8 mouse cellular contexts compared by ENCODE assay signal in the genomic region with DNA sequence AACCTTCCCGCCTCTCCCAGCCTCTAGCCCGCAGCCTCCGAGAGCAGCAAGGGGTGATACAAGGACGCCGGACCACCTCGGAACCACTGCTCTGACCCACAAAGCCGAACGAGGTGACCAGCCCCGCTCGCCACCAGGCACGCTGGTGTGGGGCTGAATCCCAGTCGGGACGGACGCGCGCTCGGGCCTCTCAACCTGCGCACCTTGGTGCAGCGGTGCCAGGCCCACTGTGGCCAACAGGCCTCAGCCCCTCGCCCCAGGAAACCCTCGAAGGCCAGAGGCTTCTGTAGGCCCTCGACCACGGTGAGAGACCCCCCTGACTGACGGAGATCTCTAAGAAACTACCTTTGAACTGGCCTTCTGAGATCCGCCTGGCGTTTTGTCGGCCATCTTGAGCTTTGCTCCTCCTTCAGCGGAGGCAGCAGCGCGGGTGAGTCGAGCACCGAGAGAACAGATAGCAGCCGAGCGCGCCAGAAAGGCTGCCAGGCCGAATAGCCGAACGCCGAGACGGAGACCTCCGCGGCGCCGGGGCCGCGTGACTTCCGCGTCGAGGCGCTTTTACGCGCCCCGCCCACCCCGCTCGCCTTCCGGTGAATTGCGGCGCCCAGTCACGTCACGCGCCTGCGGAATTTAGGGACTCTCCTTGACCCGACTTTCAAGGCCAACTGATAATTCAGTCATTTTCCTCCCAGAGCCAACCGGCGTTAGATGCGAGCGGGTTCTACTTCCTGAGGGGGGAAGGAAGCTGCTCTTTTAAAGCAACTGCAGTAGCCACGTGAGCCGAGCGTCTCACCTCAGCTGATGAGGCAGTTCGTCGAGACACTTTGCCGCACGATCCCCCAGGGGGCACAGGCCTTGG. TPM values are rescaled to one million over a fixed set of nuclear protein-coding genes. Genes with fewer than 3 reads are reported as not detected.
DNase-seq lines count a peak whose midpoint lies in the region; ATAC-seq and TF ChIP-seq lines count a peak whose summit lies in the region.

U2surp (minus strand) TSS at position 525 of the 859 bp plus-strand sequence.

- intact Hi-C loops in heart, postnatal 10 days (cut with DNase I): loop anchor here (5.0 to 10.0 kb wide), 2 partner anchors 346 to 977 kb away; partner anchors contain the start of genes 1190002N15Rik and Atr

- H3K9me3 ChIP-seq in ES-Bruce4 (replicated peaks; ENCODE audit: control insufficient read depth, insufficient read depth, low read length, poor library complexity, severe bottlenecking): no peaks in the 10 kb centered on the region
- H3K9me3 ChIP-seq in forebrain, embryonic 13.5 days (replicated peaks): no peaks in the 10 kb centered on the region
- H3K9me3 ChIP-seq in liver, postnatal 0 days (ENCODE audit: low read length): no peaks in the 10 kb centered on the region
- H3K9me3 ChIP-seq in neural tube, embryonic 14.5 days (ENCODE audit: control insufficient read depth, low read length): no peaks in the 10 kb centered on the region

- no peaks in the 10 kb centered on the region for H3K27me3 ChIP-seq in ES-Bruce4 (ENCODE audit: control insufficient read depth, insufficient read depth, low read length, poor library complexity, severe bottlenecking)
- no peaks in the 10 kb centered on the region for H3K27me3 ChIP-seq in forebrain, embryonic 13.5 days
- H3K27me3 ChIP-seq in liver, postnatal 0 days (ENCODE audit: insufficient read depth, low read length): no peaks in the 10 kb centered on the region
- H3K27me3 ChIP-seq in neural tube, embryonic 14.5 days (ENCODE audit: control insufficient read depth, insufficient read depth, low read length): 0 out of 2 replicates have a peak, but pooled peaks cover 3% of the 10 kb centered on the region

- peak within 1 kb of the TSS; percentile 96 for H3K4me2 ChIP-seq in forebrain, embryonic 13.5 days
- peak within 1 kb of the TSS; percentile 96 for H3K4me2 ChIP-seq in liver, postnatal 0 days (ENCODE audit: low read depth, low read length)
- peak within 1 kb of the TSS; percentile 86 for H3K4me2 ChIP-seq in neural tube, embryonic 14.5 days (ENCODE audit: low read depth, low read length)

- TF ChIP-seq CTCF in ES-Bruce4 (IDR thresholded peaks at IDR 0.05; ENCODE audit: low read depth, low read length): no peak
- peak; percentile 40 for TF ChIP-seq CTCF in liver, postnatal 0 days (IDR thresholded peaks at IDR 0.05; ENCODE audit: low read depth)

- H3K27ac ChIP-seq in ES-Bruce4 (ENCODE audit: insufficient read depth, low read length): peak within 1 kb of the TSS; percentile 98
- peak within 1 kb of the TSS; percentile 78 for H3K27ac ChIP-seq in forebrain, embryonic 13.5 days
- H3K27ac ChIP-seq in liver, postnatal 0 days (ENCODE audit: low read depth): peak within 1 kb of the TSS; percentile 95
- H3K27ac ChIP-seq in neural tube, embryonic 14.5 days (ENCODE audit: low read depth, low read length): peak within 1 kb of the TSS; percentile 88

- DNase-seq in heart, postnatal 10 days: peak; percentile 97 to 98
- DNase-seq in large intestine, adult 2 months (ENCODE audit: low read depth, low spot score): peak; percentile 82
- DNase-seq in liver, postnatal 0 days: peak; percentile 97
- DNase-seq in testis, postnatal 10 days (ENCODE audit: low spot score): peak; percentile 98

- under 1% methylated on average over 74 of the region's 74 CpGs for WGBS in forebrain, embryonic 13.5 days
- WGBS in large intestine, adult 2 months: under 1% methylated on average over 74 of the region's 74 CpGs
- under 1% methylated on average over 69 of the region's 74 CpGs for WGBS in liver, postnatal 0 days (ENCODE audit: insufficient replicate concordance)
- under 1% methylated on average over 74 of the region's 74 CpGs for WGBS in neural tube, embryonic 14.5 days

- peak within 1 kb of the TSS; percentile 97 for H3K4me3 ChIP-seq in ES-Bruce4 (ENCODE audit: low read depth, low read length)
- H3K4me3 ChIP-seq in forebrain, embryonic 13.5 days: peak within 1 kb of the TSS; percentile 99
- H3K4me3 ChIP-seq in liver, postnatal 0 days (ENCODE audit: low read depth, low read length): peak within 1 kb of the TSS; percentile 100
- H3K4me3 ChIP-seq in neural tube, embryonic 14.5 days (ENCODE audit: low read depth, low read length): peak within 1 kb of the TSS; percentile 93

- peaks cover 6% of the 10 kb centered on the region for H3K36me3 ChIP-seq in ES-Bruce4 (ENCODE audit: control insufficient read depth, insufficient read depth, low read length, poor library complexity, severe bottlenecking)
- H3K36me3 ChIP-seq in forebrain, embryonic 13.5 days (ENCODE audit: poor library complexity, severe bottlenecking): no peaks in the 10 kb centered on the region
- H3K36me3 ChIP-seq in liver, postnatal 0 days (replicated peaks; ENCODE audit: insufficient read depth, low read length): no peaks in the 10 kb centered on the region; the same call in 1 of the 2 replicates
- H3K36me3 ChIP-seq in neural tube, embryonic 14.5 days (ENCODE audit: control insufficient read depth, insufficient read depth, low read length): no peaks in the 10 kb centered on the region

- ATAC-seq in cerebellum, adult (ENCODE audit: insufficient number of reproducible peaks, low FRiP score, low TSS enrichment): peak; percentile 97
- ATAC-seq in forebrain, embryonic 13.5 days: peak; percentile 98
- ATAC-seq in liver, postnatal 0 days: peak; percentile 97
- ATAC-seq in neural tube, embryonic 14.5 days (ENCODE audit: low read depth): peak; percentile 96

- H3K9ac ChIP-seq in ES-Bruce4 (ENCODE audit: low read depth, poor library complexity, severe bottlenecking): peak within 1 kb of the TSS; percentile 93
- H3K9ac ChIP-seq in forebrain, embryonic 13.5 days: peak within 1 kb of the TSS; percentile 94
- H3K9ac ChIP-seq in liver, postnatal 0 days (replicated peaks): peak within 1 kb of the TSS; percentile 99
- peak within 1 kb of the TSS; percentile 91 for H3K9ac ChIP-seq in neural tube, embryonic 14.5 days (replicated peaks; ENCODE audit: low read depth, low read length)

- H3K4me1 ChIP-seq in ES-Bruce4 (ENCODE audit: control insufficient read depth, insufficient read depth, low read length): peaks cover 2% of the 10 kb centered on the region
- H3K4me1 ChIP-seq in forebrain, embryonic 13.5 days: peaks cover 23% of the 10 kb centered on the region
- peaks cover 14% of the 10 kb centered on the region for H3K4me1 ChIP-seq in liver, postnatal 0 days (ENCODE audit: insufficient read depth)
- peaks cover 6% of the 10 kb centered on the region; the same call in 1 of the 2 replicates for H3K4me1 ChIP-seq in neural tube, embryonic 14.5 days (ENCODE audit: control insufficient read depth, insufficient read depth, low read length)

- peak; percentile 81; the same call in 1 of the 2 replicates for TF ChIP-seq EP300 in ES-Bruce4 (IDR thresholded peaks at IDR 0.05; ENCODE audit: insufficient read depth, low read depth, low read length)
- TF ChIP-seq EP300 in liver, postnatal 0 days (IDR thresholded peaks at IDR 0.05; ENCODE audit: low read depth): peak; percentile 72; the same call in 1 of the 2 replicates

- peak; percentile 6 for TF ChIP-seq POLR2A in ES-Bruce4 (IDR thresholded peaks at IDR 0.05; ENCODE audit: insufficient read depth, low read length)

RNA-seq across cellular contexts. Expression of gene U2surp, which starts in this region (rescaled TPM):
- 173 and 190 TPM in 2 replicates for polyA plus RNA-seq in ES-Bruce4 (2011; ENCODE audit: insufficient read depth, insufficient read length, low read depth, missing spikeins)
- 165 and 200 TPM in 2 replicates for polyA plus RNA-seq in forebrain, embryonic 13.5 days (2015; fragmentation: Nextera tagmentation; extraction: Ambion mirVana)
- total RNA-seq in heart, postnatal 10 days (2021): 10 to 100 TPM; 48.9 to 50.0 TPM
- polyA plus RNA-seq in large intestine, adult 2 months (2012; rRNA removed): 1.9 and 3.4 TPM in 2 replicates
- 56.5 and 60.9 TPM in 2 replicates for polyA plus RNA-seq in liver, postnatal 0 days (2015; fragmentation: Nextera tagmentation; extraction: Ambion mirVana)
- 135 and 146 TPM in 2 replicates for polyA plus RNA-seq in neural tube, embryonic 14.5 days (2014; fragmentation: Nextera tagmentation; extraction: Ambion mirVana)

Comparison
In these comparisons a context has a peak if more than half of its experiments do, and no peak if none do; other contexts are left out.
1. Peak in every context shown above with its lines: DNase-seq, ATAC-seq, H3K4me3 ChIP-seq and H3K27ac ChIP-seq.
2. RNA of gene U2surp (polyA plus RNA-seq): 165 to 200 TPM in forebrain, embryonic 13.5 days, 173 to 190 TPM in ES-Bruce4, 135 to 146 TPM in neural tube, embryonic 14.5 days and 56.5 to 60.9 TPM in liver, postnatal 0 days; 1.9 to 3.4 TPM in large intestine, adult 2 months; every median in the first group is over 10 times any median in the second.